Mouse (Mus musculus): ENCODE results near the gene Cnksr2.

DNA sequence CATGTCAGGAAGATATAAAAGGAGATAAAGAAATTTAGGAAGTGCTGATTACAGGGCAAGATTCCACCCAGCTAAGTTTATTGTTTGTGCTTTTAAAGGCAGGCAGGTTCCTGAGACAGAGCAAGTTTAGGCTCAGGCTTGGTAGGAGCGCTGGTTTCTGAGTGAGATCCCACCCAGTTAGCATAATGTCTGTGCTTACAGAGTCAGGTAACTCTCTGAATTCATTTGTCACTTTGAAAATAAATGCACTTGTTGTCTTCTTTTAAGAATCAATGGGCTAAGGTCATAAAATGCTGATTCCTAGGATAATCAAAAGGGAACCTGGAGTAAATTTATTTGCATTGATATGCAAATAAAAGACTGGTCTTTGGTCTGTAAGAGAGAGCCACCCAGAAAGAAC is 233.4 kb downstream of the Cnksr2 start:
- TF ChIP-seq CTCF (IDR thresholded peaks at IDR 0.05; ENCODE audit: low read depth, low read length) = no peak
- no peak for TF ChIP-seq POLR2A (IDR thresholded peaks at IDR 0.05; ENCODE audit: insufficient read depth, low read length)

Data from ES-Bruce4 (cell line).